Comparison of ENCODE assay signal across 8 mouse cellular contexts in the genomic region with DNA sequence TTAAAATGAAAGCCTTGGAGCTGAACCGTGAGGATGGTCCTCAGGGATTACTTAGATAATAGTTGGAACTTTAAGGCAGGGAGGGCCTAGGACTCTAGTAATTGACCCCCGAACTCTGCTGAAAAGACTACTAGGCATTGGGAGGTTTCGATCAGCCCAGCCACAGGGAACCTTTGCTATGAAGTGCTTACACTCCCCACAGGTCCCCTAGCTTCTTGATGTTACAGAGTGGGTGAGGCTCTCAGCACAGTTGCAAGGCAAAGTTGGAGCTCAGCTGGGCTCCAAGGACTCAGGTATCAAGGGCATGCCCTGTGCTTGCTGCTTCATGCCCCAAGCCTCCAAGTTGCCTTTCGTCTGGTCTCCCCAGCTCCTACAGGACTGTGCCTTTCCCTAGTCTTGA. TPM values are rescaled to one million over a fixed set of nuclear protein-coding genes. Genes with fewer than 3 reads are reported as not detected.
DNase-seq lines count a peak whose midpoint lies in the region; ATAC-seq and TF ChIP-seq lines count a peak whose summit lies in the region.

No protein-coding gene starts in this region.

- H3K36me3 ChIP-seq in heart, embryonic 13.5 days = no peaks in the 10 kb centered on the region
- no peaks in the 10 kb centered on the region for H3K36me3 ChIP-seq in hindbrain, embryonic 14.5 days (replicated peaks; ENCODE audit: control insufficient read depth, insufficient read depth)
- H3K36me3 ChIP-seq in midbrain, embryonic 12.5 days = no peaks in the 10 kb centered on the region

- peaks cover 61% of the 10 kb centered on the region for H3K4me1 ChIP-seq in heart, embryonic 13.5 days
- peaks cover 3% of the 10 kb centered on the region for H3K4me1 ChIP-seq in bone marrow, adult 2 months (ENCODE audit: control insufficient read depth, insufficient read depth, low read length)
- H3K4me1 ChIP-seq in hindbrain, embryonic 14.5 days (replicated peaks; ENCODE audit: control insufficient read depth, insufficient read depth, low read length) = peaks cover 32% of the 10 kb centered on the region
- peaks cover 31% of the 10 kb centered on the region for H3K4me1 ChIP-seq in midbrain, embryonic 12.5 days

- H3K27ac ChIP-seq in heart, embryonic 13.5 days (replicated peaks) = peak overlapping the region; percentile 82
- H3K27ac ChIP-seq in bone marrow, adult 2 months (ENCODE audit: control insufficient read depth, insufficient read depth, low read depth, low read length, poor library complexity) = no peak overlapping the region
- H3K27ac ChIP-seq in hindbrain, embryonic 14.5 days = no peak overlapping the region; the same call in 1 of the 2 replicates
- no peak overlapping the region for H3K27ac ChIP-seq in midbrain, embryonic 12.5 days (replicated peaks)

- H3K4me2 ChIP-seq in heart, embryonic 13.5 days = peak overlapping the region; percentile 99
- peak overlapping the region; percentile 95 for H3K4me2 ChIP-seq in hindbrain, embryonic 14.5 days (replicated peaks)
- peak overlapping the region; percentile 92 for H3K4me2 ChIP-seq in midbrain, embryonic 12.5 days (replicated peaks)

- H3K9me3 ChIP-seq in heart, embryonic 13.5 days = no peaks in the 10 kb centered on the region
- no peaks in the 10 kb centered on the region for H3K9me3 ChIP-seq in hindbrain, embryonic 14.5 days (ENCODE audit: control insufficient read depth, low read length)
- no peaks in the 10 kb centered on the region for H3K9me3 ChIP-seq in midbrain, embryonic 12.5 days

- H3K27me3 ChIP-seq in heart, embryonic 13.5 days (replicated peaks) = peaks cover 17% of the 10 kb centered on the region
- peaks cover 13% of the 10 kb centered on the region for H3K27me3 ChIP-seq in hindbrain, embryonic 14.5 days (ENCODE audit: control insufficient read depth, insufficient read depth, low read length)
- peaks cover 21% of the 10 kb centered on the region for H3K27me3 ChIP-seq in midbrain, embryonic 12.5 days

- peak overlapping the region; percentile 99 for H3K9ac ChIP-seq in heart, embryonic 13.5 days
- H3K9ac ChIP-seq in hindbrain, embryonic 14.5 days = peak overlapping the region; percentile 97
- peak overlapping the region; percentile 99 for H3K9ac ChIP-seq in midbrain, embryonic 12.5 days (replicated peaks)

- TF ChIP-seq CTCF in bone marrow, adult 2 months (IDR thresholded peaks at IDR 0.05; ENCODE audit: control insufficient read depth, insufficient read depth, low read length) = no peak

- H3K4me3 ChIP-seq in heart, embryonic 13.5 days = peak overlapping the region; percentile 91
- peak overlapping the region; percentile 49 for H3K4me3 ChIP-seq in bone marrow, adult 2 months (replicated peaks; ENCODE audit: control insufficient read depth, low read depth, low read length)
- peak overlapping the region; percentile 83 for H3K4me3 ChIP-seq in hindbrain, embryonic 14.5 days (replicated peaks; ENCODE audit: low read length)
- peak overlapping the region; percentile 92 for H3K4me3 ChIP-seq in midbrain, embryonic 12.5 days

- TF ChIP-seq POLR2A in bone marrow, adult 2 months (IDR thresholded peaks at IDR 0.05; ENCODE audit: borderline replicate concordance, control insufficient read depth, low read depth, low read length) = no peak

- intact Hi-C loops in heart, postnatal 14 days (cut with DNase I) = no loop called here

- no peak for ATAC-seq in heart, embryonic 13.5 days (ENCODE audit: extremely low read depth, insufficient number of reproducible peaks, low FRiP score, low TSS enrichment)
- no peak for ATAC-seq in hindbrain, embryonic 14.5 days (ENCODE audit: low FRiP score)
- no peak for ATAC-seq in midbrain, embryonic 12.5 days (ENCODE audit: low FRiP score, low read depth)
- no peak for ATAC-seq in inflammation-experienced regulatory T-cells, adult 6 months

- 49% methylated on average over 4 of the region's 4 CpGs for WGBS in heart, embryonic 13.5 days
- WGBS in bone marrow, adult 2 months = 45% methylated on average over 4 of the region's 4 CpGs
- WGBS in hindbrain, embryonic 14.5 days = 48% methylated on average over 4 of the region's 4 CpGs
- WGBS in midbrain, embryonic 12.5 days = 50% methylated on average over 4 of the region's 4 CpGs

- DNase-seq in heart, postnatal 14 days = no peak
- no peak for DNase-seq in hindbrain, embryonic 14.5 days (ENCODE audit: low spot score)
- no peak for DNase-seq in ovary, postnatal 36 days (ENCODE audit: low spot score)
- no peak for DNase-seq in left cerebral cortex, adult 9 months (ENCODE audit: low spot score in 2 of 2)

RNA-seq across cellular contexts. Expression of a gene that starts 1.4 kb away (rescaled TPM):
- polyA plus RNA-seq in heart, embryonic 13.5 days (2015; fragmentation: Nextera tagmentation; extraction: Ambion mirVana) = 15.3 and 17.8 TPM in 2 replicates
- 10 to 100 TPM; 40.9 to 43.4 TPM for total RNA-seq in heart, postnatal 14 days (2021)
- 10.1 and 13.7 TPM in 2 replicates for polyA plus RNA-seq in bone marrow, adult 2 months (2011; ENCODE audit: insufficient read depth, insufficient read length, low replicate concordance, missing spikeins)
- 31.2 and 33.4 TPM in 2 replicates for polyA plus RNA-seq in hindbrain, embryonic 14.5 days (2014; fragmentation: Nextera tagmentation; extraction: Ambion mirVana)
- 35.3 and 40.3 TPM in 2 replicates for polyA plus RNA-seq in midbrain, embryonic 12.5 days (2016; fragmentation: Nextera tagmentation; extraction: Ambion mirVana)
- polyA plus RNA-seq in inflammation-experienced regulatory T-cells, adult 6 months (2017; shearing (Covaris generic)) = 1 to 10 TPM; 3.5 to 5.8 (median 4.9) TPM

RNA-seq across cellular contexts. Expression of a gene that starts 13.8 kb away (rescaled TPM):
- 0.19 and 0.40 TPM in 2 replicates for polyA plus RNA-seq in heart, embryonic 13.5 days (2015; fragmentation: Nextera tagmentation; extraction: Ambion mirVana)
- 1 to 10 TPM; 1.1 to 1.4 TPM for total RNA-seq in heart, postnatal 14 days (2021)
- 5.3 and 11.2 TPM in 2 replicates for polyA plus RNA-seq in bone marrow, adult 2 months (2011; ENCODE audit: insufficient read depth, insufficient read length, low replicate concordance, missing spikeins)
- polyA plus RNA-seq in hindbrain, embryonic 14.5 days (2014; fragmentation: Nextera tagmentation; extraction: Ambion mirVana) = 0.08 TPM in 1 of 2 replicates, not detected in the other
- polyA plus RNA-seq in midbrain, embryonic 12.5 days (2016; fragmentation: Nextera tagmentation; extraction: Ambion mirVana) = 0.12 and 0.20 TPM in 2 replicates
- not detected for polyA plus RNA-seq in inflammation-experienced regulatory T-cells, adult 6 months (2017; shearing (Covaris generic))

RNA-seq across cellular contexts. Expression of a gene that starts 28.2 kb away (rescaled TPM):
- polyA plus RNA-seq in heart, embryonic 13.5 days (2015; fragmentation: Nextera tagmentation; extraction: Ambion mirVana) = 723 and 856 TPM in 2 replicates
- 100 to 1,000 TPM; 860 to 886 TPM for total RNA-seq in heart, postnatal 14 days (2021)
- polyA plus RNA-seq in bone marrow, adult 2 months (2011; ENCODE audit: insufficient read depth, insufficient read length, low replicate concordance, missing spikeins) = 313 and 485 TPM in 2 replicates
- polyA plus RNA-seq in hindbrain, embryonic 14.5 days (2014; fragmentation: Nextera tagmentation; extraction: Ambion mirVana) = 425 and 497 TPM in 2 replicates
- 408 and 419 TPM in 2 replicates for polyA plus RNA-seq in midbrain, embryonic 12.5 days (2016; fragmentation: Nextera tagmentation; extraction: Ambion mirVana)
- 100 to 1,000 TPM; 180 to 317 (median 253) TPM for polyA plus RNA-seq in inflammation-experienced regulatory T-cells, adult 6 months (2017; shearing (Covaris generic))
